Mouse (Mus musculus) heart, postnatal 4 days (tissue): ENCODE measurements around the gene Mvb12b. TPM values are rescaled to one million over a fixed set of nuclear protein-coding genes. Genes with fewer than 3 reads are reported as not detected.
A peak's percentile ranks its signal among the peaks of the same experiment; 100 is the strongest.

ENCODE experiments used
- DNase-seq: peaks from one replicate; pipeline ENCODE4 v3.0.0; 2021
- total RNA-seq, 2 experiments: library from RNA; stranded (reverse); gene quantifications; 2 replicates each; pipeline ENCODE4 v1.2.3; 2021

Mvb12b gene
- total RNA-seq, 2 experiments from 2014 or later, result 28.1 to 29.3 TPM

- no peak for DNase-seq
Observed at GRCm38 (mm10) chr2:33811349-33811890, 76.3 kb downstream of the Mvb12b start.

- no peak for DNase-seq
Observed at GRCm38 (mm10) chr2:33809081-33809480, 78.7 kb downstream of the Mvb12b start.

GRCm38 (mm10) chr2:33808032-33808431 lies 79.7 kb downstream of the Mvb12b start:
- DNase-seq, result no peak

GRCm38 (mm10) chr2:33805640-33806039 lies 82.1 kb downstream of the Mvb12b start:
- no peak for DNase-seq

GRCm38 (mm10) chr2:33803717-33804214 lies 84.0 kb downstream of the Mvb12b start:
- DNase-seq, result no peak

- DNase-seq, result no peak
Observed at GRCm38 (mm10) chr2:33803083-33803615, 84.6 kb downstream of the Mvb12b start.

- DNase-seq, result no peak
Observed at GRCm38 (mm10) chr2:33801760-33802159, 86.0 kb downstream of the Mvb12b start.

GRCm38 (mm10) chr2:33801336-33801735 lies 86.4 kb downstream of the Mvb12b start:
- no peak for DNase-seq

GRCm38 (mm10) chr2:33800221-33800620 lies 87.5 kb downstream of the Mvb12b start:
- no peak for DNase-seq

- no peak for DNase-seq
Observed at GRCm38 (mm10) chr2:33795716-33796472, 91.9 kb downstream of the Mvb12b start.

- no peak for DNase-seq
Observed at GRCm38 (mm10) chr2:33795001-33795580, 92.7 kb downstream of the Mvb12b start.

- DNase-seq, result peak; percentile 38
Observed at GRCm38 (mm10) chr2:33794483-33794882, 93.3 kb downstream of the Mvb12b start.

GRCm38 (mm10) chr2:33790301-33790700 lies 97.4 kb downstream of the Mvb12b start:
- no peak for DNase-seq

GRCm38 (mm10) chr2:33789732-33790131 lies 98.0 kb downstream of the Mvb12b start:
- DNase-seq, result no peak

- no peak for DNase-seq
Observed at GRCm38 (mm10) chr2:33789279-33789678, 98.5 kb downstream of the Mvb12b start.

GRCm38 (mm10) chr2:33788851-33789250 lies 98.9 kb downstream of the Mvb12b start:
- no peak for DNase-seq

- DNase-seq, result no peak
Observed at GRCm38 (mm10) chr2:33788131-33788530, 99.6 kb downstream of the Mvb12b start.

GRCm38 (mm10) chr2:33786064-33786463 lies 101.7 kb downstream of the Mvb12b start:
- DNase-seq, result no peak

GRCm38 (mm10) chr2:33785596-33785995 lies 102.2 kb downstream of the Mvb12b start:
- DNase-seq, result no peak

GRCm38 (mm10) chr2:33784721-33785120 lies 103.0 kb downstream of the Mvb12b start:
- DNase-seq, result no peak

- DNase-seq, result no peak
Observed at GRCm38 (mm10) chr2:33783419-33783818, 104.3 kb downstream of the Mvb12b start.

- DNase-seq, result no peak
Observed at GRCm38 (mm10) chr2:33781655-33782400, 105.9 kb downstream of the Mvb12b start.

GRCm38 (mm10) chr2:33778466-33778865 lies 109.3 kb downstream of the Mvb12b start:
- DNase-seq, result no peak
